Mouse (Mus musculus) forebrain, embryonic 11.5 days (tissue): Measurements from ENCODE around the gene Atp6v1e2. TPM values are rescaled to one million over a fixed set of nuclear protein-coding genes. Genes with fewer than 3 reads are reported as not detected.

Experiments
- ATAC-seq: fragments of 200-750 bp; cut with Nextera tagmentation; replicated peaks from 2 replicates; pipeline ENCODE4 v1.8.0; 2017; ENCODE audit warnings: moderate TSS enrichment; ENCODE audit not compliant: low FRiP score
- DNase-seq: peaks from one replicate; pipeline ENCODE4 v3.0.0-alpha.2; 2017; ENCODE audit warnings: low spot score
- H3K27ac ChIP-seq: fragments of 300-500 bp; sonication (generic); 2 replicates; pipeline ENCODE4 v1.5.1; 2014; ENCODE audit warnings: low read depth, low read length
- H3K27me3 ChIP-seq: fragments of 300-500 bp; sonication (generic); 2 replicates; pipeline ENCODE4 v1.6.1; 2014; ENCODE audit warnings: mild to moderate bottlenecking, low read length, mixed read lengths; ENCODE audit not compliant: control insufficient read depth, insufficient read depth
- H3K36me3 ChIP-seq: fragments of 300-500 bp; sonication (generic); 2 replicates; pipeline ENCODE4 v1.6.1; 2014; ENCODE audit warnings: mild to moderate bottlenecking, low read length, moderate library complexity, mixed read lengths; ENCODE audit not compliant: control insufficient read depth, insufficient read depth
- H3K4me1 ChIP-seq: fragments of 300-500 bp; sonication (generic); replicated peaks from 2 replicates; pipeline ENCODE4 v1.6.1; 2014; ENCODE audit warnings: low read length, mixed read lengths; ENCODE audit not compliant: control insufficient read depth, insufficient read depth
- H3K4me2 ChIP-seq: fragments of 300-500 bp; sonication (generic); 2 replicates; pipeline ENCODE4 v1.6.1; 2014; ENCODE audit warnings: low read depth, mild to moderate bottlenecking, low read length, moderate library complexity, mixed read lengths; ENCODE audit not compliant: severe bottlenecking
- H3K4me3 ChIP-seq: fragments of 300-500 bp; sonication (generic); 2 replicates; pipeline ENCODE4 v1.5.1; 2014; ENCODE audit warnings: low read depth, low read length
- H3K9ac ChIP-seq: fragments of 300-500 bp; sonication (generic); 2 replicates; pipeline ENCODE4 v1.6.1; 2014; ENCODE audit warnings: low read length
- H3K9me3 ChIP-seq: fragments of 300-500 bp; sonication (generic); 2 replicates; pipeline ENCODE4 v1.6.1; 2016; ENCODE audit warnings: low read length, mixed read lengths; ENCODE audit not compliant: control insufficient read depth
- WGBS: fragments of 180-500 bp; shearing (Covaris S2); extraction: QIAGEN DNeasy Blood & Tissue Kit; methylation state at CpG from one replicate; pipeline ENCODE4 v1.1.7; 2014; 5-methylcytosine and 5-hydroxymethylcytosine counted together
- polyA plus RNA-seq: library from polyadenylated mRNA; unstranded; fragments of >200 nt; fragmentation: Nextera tagmentation; extraction: Ambion mirVana; gene quantifications from 2 replicates; pipeline ENCODE4 v1.2.1, GENCODE M21; 2014

Gene Atp6v1e2
- polyA plus RNA-seq, 1 experiment from 2014 or later: not detected

GRCm38 (mm10) chr17:86967536-86968525 is 20.1 kb upstream of the Atp6v1e2 start:
- H3K27ac ChIP-seq: no peak overlapping the region
- DNase-seq (no peak), ATAC-seq (no peak)
- no peak overlapping the region for H3K9ac ChIP-seq
- no peak overlapping the region for H3K4me3 ChIP-seq
- H3K4me2 ChIP-seq: no peak overlapping the region
- H3K4me1 ChIP-seq: no peaks in the 10 kb centered on the region; the same call in 1 of the 2 replicates
- 84% methylated on average over 10 of the region's 10 CpGs for WGBS
- H3K27me3 ChIP-seq: no peaks in the 10 kb centered on the region
- H3K36me3 ChIP-seq: no peaks in the 10 kb centered on the region
- no peaks in the 10 kb centered on the region for H3K9me3 ChIP-seq

- H3K27ac ChIP-seq: no peak overlapping the region
- ATAC-seq (no peak), DNase-seq (no peak)
- no peak overlapping the region for H3K4me2 ChIP-seq
- no peaks in the 10 kb centered on the region for H3K27me3 ChIP-seq
- H3K9me3 ChIP-seq: no peaks in the 10 kb centered on the region
- H3K9ac ChIP-seq: no peak overlapping the region
- H3K4me1 ChIP-seq: no peaks in the 10 kb centered on the region; the same call in 1 of the 2 replicates
- 92% methylated on average over 12 of the region's 12 CpGs for WGBS
- H3K4me3 ChIP-seq: no peak overlapping the region
- H3K36me3 ChIP-seq: no peaks in the 10 kb centered on the region
Measured at GRCm38 (mm10) chr17:86967048-86967447, 19.4 kb upstream of the Atp6v1e2 start.

- DNase-seq: no peak
- Histone ChIP-seq H3K4me1 (no peaks in the 10 kb centered on the region; the same call in 1 of the 2 replicates), H3K9me3 (no peaks in the 10 kb centered on the region), H3K4me3 (no peak overlapping the region), H3K27me3 (no peaks in the 10 kb centered on the region), H3K27ac (no peak overlapping the region), H3K9ac (no peak overlapping the region), H3K36me3 (no peaks in the 10 kb centered on the region), H3K4me2 (no peak overlapping the region)
- WGBS: 82% methylated on average over 10 of the region's 10 CpGs
- no peak for ATAC-seq
Measured at GRCm38 (mm10) chr17:86966040-86966439, 18.3 kb upstream of the Atp6v1e2 start.

- no peaks in the 10 kb centered on the region for H3K27me3 ChIP-seq
- whole genome bisulfite sequencing: 88% methylated on average over 8 of the region's 8 CpGs
- H3K9me3 ChIP-seq: no peaks in the 10 kb centered on the region
- DNase-seq (no peak), ATAC-seq (no peak)
- H3K4me1 ChIP-seq: no peaks in the 10 kb centered on the region; the same call in 1 of the 2 replicates
- no peak overlapping the region for H3K4me3 ChIP-seq
- H3K36me3 ChIP-seq: no peaks in the 10 kb centered on the region
- H3K27ac ChIP-seq: no peak overlapping the region
- H3K4me2 ChIP-seq: peak overlapping the region; percentile 83; the same call in 1 of the 2 replicates
- peak overlapping the region; percentile 0; the same call in 1 of the 2 replicates for H3K9ac ChIP-seq
Measured at GRCm38 (mm10) chr17:86965121-86965520, 17.4 kb upstream of the Atp6v1e2 start.

GRCm38 (mm10) chr17:86964502-86964901 is 16.8 kb upstream of the Atp6v1e2 start:
- H3K9ac ChIP-seq: peak overlapping the region; percentile 20; the same call in 1 of the 2 replicates
- DNase-seq (peak; percentile 86), ATAC-seq (peak; percentile 70)
- H3K4me3 ChIP-seq: peak overlapping the region; percentile 76
- H3K4me2 ChIP-seq: peak overlapping the region; percentile 83
- under 1% methylated on average over 10 of the region's 10 CpGs for WGBS
- H3K4me1 ChIP-seq: no peaks in the 10 kb centered on the region; the same call in 1 of the 2 replicates
- H3K27ac ChIP-seq: no peak overlapping the region
- no peaks in the 10 kb centered on the region for H3K36me3 ChIP-seq
- H3K9me3 ChIP-seq: no peaks in the 10 kb centered on the region
- no peaks in the 10 kb centered on the region for H3K27me3 ChIP-seq

GRCm38 (mm10) chr17:86964041-86964440 is 16.3 kb upstream of the Atp6v1e2 start:
- ATAC-seq: no peak
- DNase-seq: peak; percentile 62
- H3K4me1 ChIP-seq: no peaks in the 10 kb centered on the region; the same call in 1 of the 2 replicates

GRCm38 (mm10) chr17:86963586-86963902 is 15.8 kb upstream of the Atp6v1e2 start:
- ATAC-seq: peak; percentile 59

More at GRCm38 (mm10) chr17:86964041-86964440, 16.3 kb upstream of the Atp6v1e2 start:
- H3K4me3 ChIP-seq: peak overlapping the region; percentile 76
- H3K27ac ChIP-seq: no peak overlapping the region
- H3K9ac ChIP-seq: peak overlapping the region; percentile 86
- no peaks in the 10 kb centered on the region for H3K36me3 ChIP-seq
- H3K27me3 ChIP-seq: no peaks in the 10 kb centered on the region
- 1% methylated on average over 6 of the region's 6 CpGs for WGBS
- H3K9me3 ChIP-seq: no peaks in the 10 kb centered on the region
- H3K4me2 ChIP-seq: peak overlapping the region; percentile 83

GRCm38 (mm10) chr17:86962894-86963585 is 15.3 kb upstream of the Atp6v1e2 start, which contains the start of gene Rhoq:
Gene Rhoq (plus strand): TSS chr17:86963082.
- Histone ChIP-seq H3K9ac (peak within 1 kb of the TSS; percentile 86), H3K9me3 (no peaks in the 10 kb centered on the region), H3K27me3 (no peaks in the 10 kb centered on the region), H3K36me3 (no peaks in the 10 kb centered on the region), H3K4me2 (peak within 1 kb of the TSS; percentile 83), H3K4me3 (peak within 1 kb of the TSS; percentile 76), H3K4me1 (no peaks in the 10 kb centered on the region; the same call in 1 of the 2 replicates), H3K27ac (peak within 1 kb of the TSS; percentile 61)
- under 1% methylated on average over 55 of the region's 86 CpGs for WGBS
- ATAC-seq: peak; percentile 90
- DNase-seq: peak; percentile 94

More at GRCm38 (mm10) chr17:86963586-86963902, 15.8 kb upstream of the Atp6v1e2 start:
- under 1% methylated on average over 17 of the region's 26 CpGs for WGBS
- DNase-seq: peak; percentile 79
- no peaks in the 10 kb centered on the region for H3K9me3 ChIP-seq
- H3K4me2 ChIP-seq: peak overlapping the region; percentile 83
- H3K9ac ChIP-seq: peak overlapping the region; percentile 86
- H3K27ac ChIP-seq: peak overlapping the region; percentile 61
- H3K4me1 ChIP-seq: no peaks in the 10 kb centered on the region; the same call in 1 of the 2 replicates
- no peaks in the 10 kb centered on the region for H3K27me3 ChIP-seq
- no peaks in the 10 kb centered on the region for H3K36me3 ChIP-seq
- H3K4me3 ChIP-seq: peak overlapping the region; percentile 76
